Mouse (Mus musculus): ENCODE measurements at regions not wholly inside any gene's neighbourhood (a gene's known extent, or its start where the extent isn't known, plus 50 kb on each side); places are given as distances from the start of the nearest gene placed in this dataset.
"Not testable (repeated sequence)": the region's sequence is repeated elsewhere in the genome, so short reads cannot be mapped to it uniquely, and the experiment has no call there.

DNA sequence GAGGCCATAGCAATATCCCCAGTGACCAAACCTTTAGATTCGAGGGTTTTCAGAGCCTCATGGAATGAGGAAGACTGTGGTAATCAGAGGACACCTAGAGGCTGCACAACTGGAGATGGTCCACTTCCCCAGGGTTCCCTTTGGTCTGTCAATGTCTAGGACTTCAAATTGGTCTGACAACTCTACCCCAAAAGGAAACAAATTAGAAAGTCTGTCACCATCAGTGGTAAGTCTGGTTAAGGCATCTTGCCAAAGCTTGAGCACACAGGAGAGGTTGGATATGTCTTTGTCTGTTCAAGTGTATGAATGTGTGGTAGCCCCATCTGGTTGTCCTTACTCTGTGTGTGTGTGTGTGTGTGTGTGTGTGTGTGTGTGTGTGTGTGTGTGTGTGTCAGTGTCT lies 494.3 kb upstream of the Tbl1xr1 start:
- WGBS = 89% methylated on average over 1 of the region's 1 CpGs
- Histone ChIP-seq H3K9me3 (no peaks in the 10 kb centered on the region), H3K4me1 (replicated peaks) (no peaks in the 10 kb centered on the region), H3K9ac (no peak overlapping the region), H3K4me3 (no peak overlapping the region), H3K27ac (no peak overlapping the region), H3K27me3 (0 out of 2 replicates have a peak, but pooled peaks cover 3% of the 10 kb centered on the region), H3K36me3 (no peaks in the 10 kb centered on the region), H3K4me2 (no peak overlapping the region)
- ATAC-seq (ENCODE audit: low FRiP score) = no peak

DNA sequence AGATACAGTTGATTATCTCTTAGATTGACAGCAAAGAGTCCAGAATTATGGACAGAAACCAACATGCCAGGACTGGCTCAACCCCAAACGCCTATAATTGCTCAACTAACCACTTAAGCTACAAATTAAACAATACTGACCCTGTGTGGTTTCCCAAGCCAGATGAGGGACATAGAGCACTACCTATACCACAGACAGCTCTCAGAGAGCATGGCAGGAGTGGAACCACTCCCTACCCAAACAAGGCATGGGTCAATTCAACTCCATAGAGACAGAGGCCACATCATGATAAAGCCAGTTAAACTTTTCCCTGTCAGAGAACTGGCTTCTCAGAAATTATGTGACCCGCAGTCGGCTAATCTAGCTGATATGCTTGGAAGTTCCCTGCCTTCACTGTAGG lies 490.7 kb upstream of the Tbl1xr1 start:
- H3K27ac ChIP-seq = no peak overlapping the region
- no peak overlapping the region for H3K9ac ChIP-seq
- WGBS = 92% methylated on average over 3 of the region's 3 CpGs
- H3K4me1 ChIP-seq (replicated peaks) = no peaks in the 10 kb centered on the region
- H3K4me3 ChIP-seq = no peak overlapping the region
- H3K4me2 ChIP-seq = no peak overlapping the region
- no peak for ATAC-seq (ENCODE audit: low FRiP score)
- H3K9me3 ChIP-seq = no peaks in the 10 kb centered on the region
- H3K36me3 ChIP-seq = no peaks in the 10 kb centered on the region
- no peaks in the 10 kb centered on the region for H3K27me3 ChIP-seq

DNA sequence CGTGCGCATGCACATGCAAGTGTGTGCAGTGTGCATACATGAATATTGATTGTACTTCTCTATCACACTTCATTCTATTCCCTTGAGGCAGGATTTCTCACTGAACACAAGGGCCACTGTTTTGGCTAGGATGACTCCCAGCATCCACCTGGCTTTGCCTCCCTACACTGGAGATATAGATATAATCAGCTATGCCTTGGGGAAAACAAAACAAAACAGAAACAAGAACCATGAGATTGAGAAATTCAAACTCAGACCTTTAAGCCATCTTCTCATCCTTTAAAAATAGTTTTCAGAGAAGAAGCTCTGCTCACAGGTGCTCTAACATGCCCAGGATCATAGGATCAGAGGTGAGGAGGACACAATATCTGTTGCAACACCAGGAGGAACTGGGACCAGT lies 469.6 kb upstream of the Tbl1xr1 start:
- no peak overlapping the region for H3K27ac ChIP-seq
- H3K36me3 ChIP-seq = no peaks in the 10 kb centered on the region
- no peaks in the 10 kb centered on the region for H3K4me1 ChIP-seq (replicated peaks)
- no peaks in the 10 kb centered on the region for H3K27me3 ChIP-seq
- 98% methylated on average over 2 of the region's 2 CpGs for WGBS
- H3K9me3 ChIP-seq = no peaks in the 10 kb centered on the region; the same call in 1 of the 2 replicates
- no peak overlapping the region for H3K9ac ChIP-seq
- no peak overlapping the region for H3K4me2 ChIP-seq
- ATAC-seq (ENCODE audit: low FRiP score) = no peak
- H3K4me3 ChIP-seq = no peak overlapping the region

DNA sequence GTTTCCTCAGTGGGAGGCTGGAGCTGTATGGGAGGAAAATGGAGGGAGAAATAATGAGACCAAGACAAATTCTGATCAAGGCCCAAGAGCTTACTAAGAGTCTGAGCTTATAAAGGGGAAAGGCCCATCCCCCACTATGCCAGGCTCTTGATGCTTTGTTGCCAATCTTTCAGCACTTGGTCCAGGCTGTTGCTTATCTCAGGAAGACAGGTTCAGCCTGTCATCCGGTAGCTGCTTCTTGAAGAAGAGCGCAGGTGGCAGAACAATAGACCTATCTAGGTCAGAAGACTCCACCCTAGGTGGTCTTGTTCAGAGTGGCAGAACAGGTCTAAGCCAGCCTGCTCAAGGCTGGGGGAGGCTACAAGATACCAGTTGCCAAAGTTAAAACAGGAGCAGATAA lies 466.2 kb upstream of the Tbl1xr1 start:
- no peak for ATAC-seq (ENCODE audit: low FRiP score)
- no peak overlapping the region for H3K4me3 ChIP-seq
- no peaks in the 10 kb centered on the region for H3K27me3 ChIP-seq
- H3K9ac ChIP-seq = no peak overlapping the region
- H3K4me2 ChIP-seq = no peak overlapping the region
- WGBS = 89% methylated on average over 2 of the region's 2 CpGs
- H3K36me3 ChIP-seq = no peaks in the 10 kb centered on the region
- H3K4me1 ChIP-seq (replicated peaks) = no peaks in the 10 kb centered on the region
- no peaks in the 10 kb centered on the region; the same call in 1 of the 2 replicates for H3K9me3 ChIP-seq
- H3K27ac ChIP-seq = no peak overlapping the region

DNA sequence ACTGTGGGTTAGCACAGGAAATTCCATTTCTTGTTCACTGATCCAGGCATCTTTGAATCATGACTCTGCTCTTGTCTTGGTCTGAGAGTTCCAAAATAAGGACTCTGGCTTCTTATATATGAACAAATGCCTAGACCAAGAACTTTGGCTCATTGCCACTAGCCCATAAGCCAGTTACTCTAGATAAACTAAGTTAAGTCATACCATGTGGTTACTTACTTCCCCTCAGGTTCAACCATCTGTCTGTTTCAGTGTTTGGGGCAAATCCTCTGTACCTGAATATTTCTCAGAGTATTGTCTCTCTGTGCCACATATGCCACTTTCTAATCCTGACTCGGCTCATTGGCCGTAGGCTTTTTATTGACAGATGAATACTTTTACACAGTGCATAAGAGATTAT lies 454.7 kb upstream of the Tbl1xr1 start:
- ATAC-seq (ENCODE audit: low FRiP score) = no peak
- H3K9me3 ChIP-seq = no peaks in the 10 kb centered on the region
- no peak overlapping the region for H3K4me2 ChIP-seq
- H3K4me1 ChIP-seq (replicated peaks) = 0 out of 2 replicates have a peak, but pooled peaks cover 2% of the 10 kb centered on the region
- no peak overlapping the region for H3K4me3 ChIP-seq
- WGBS = 95% methylated on average over 2 of the region's 2 CpGs
- no peak overlapping the region for H3K27ac ChIP-seq
- no peak overlapping the region for H3K9ac ChIP-seq
- H3K36me3 ChIP-seq = no peaks in the 10 kb centered on the region
- no peaks in the 10 kb centered on the region for H3K27me3 ChIP-seq

DNA sequence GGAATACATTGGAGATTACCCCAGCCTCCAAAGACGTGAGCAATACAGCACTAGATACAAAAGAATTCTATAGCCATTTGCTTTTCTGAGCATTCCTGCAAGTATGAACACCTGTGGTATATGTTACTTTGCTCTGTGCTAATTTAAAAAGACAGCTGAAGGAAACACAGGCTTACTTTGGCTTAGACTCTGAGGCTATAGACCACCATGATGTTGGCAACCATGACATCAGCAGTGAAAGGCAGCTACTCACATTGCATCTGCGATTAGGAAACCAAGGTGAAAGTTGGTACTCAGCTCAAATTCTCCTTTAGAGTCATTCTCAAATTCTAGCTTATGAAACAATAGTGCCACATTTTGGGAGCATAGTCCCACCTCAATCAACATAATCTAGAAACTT lies 451.4 kb upstream of the Tbl1xr1 start:
- no peak overlapping the region for H3K4me3 ChIP-seq
- no peak overlapping the region for H3K27ac ChIP-seq
- H3K9me3 ChIP-seq = 0 out of 2 replicates have a peak, but pooled peaks cover 3% of the 10 kb centered on the region
- no peak for ATAC-seq (ENCODE audit: low FRiP score)
- H3K4me1 ChIP-seq (replicated peaks) = 0 out of 2 replicates have a peak, but pooled peaks cover 2% of the 10 kb centered on the region
- H3K9ac ChIP-seq = no peak overlapping the region
- H3K27me3 ChIP-seq = no peaks in the 10 kb centered on the region
- H3K36me3 ChIP-seq = no peaks in the 10 kb centered on the region
- no peak overlapping the region for H3K4me2 ChIP-seq
- WGBS = 91% methylated on average over 2 of the region's 2 CpGs

DNA sequence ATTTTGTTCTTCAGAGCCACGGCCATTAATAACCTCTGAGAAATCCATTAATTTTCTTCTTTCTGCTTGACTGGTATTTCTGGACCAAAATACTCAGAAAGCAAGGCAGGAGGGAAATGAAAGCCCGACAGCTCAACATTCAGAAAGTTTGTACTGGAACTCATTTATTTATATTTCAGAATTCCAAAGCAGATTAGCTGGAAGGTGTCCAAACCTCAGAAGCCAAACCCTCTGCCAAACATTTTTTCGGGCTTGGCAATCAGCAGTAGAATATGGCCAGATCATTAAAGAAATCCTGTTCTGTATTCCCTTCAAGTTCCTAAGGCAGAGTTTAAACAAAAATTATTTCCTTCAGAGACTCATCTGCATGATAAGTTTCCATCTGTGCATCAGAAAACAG lies 450.4 kb upstream of the Tbl1xr1 start:
- no peak overlapping the region for H3K4me2 ChIP-seq
- H3K4me3 ChIP-seq = no peak overlapping the region
- H3K9me3 ChIP-seq = 0 out of 2 replicates have a peak, but pooled peaks cover 3% of the 10 kb centered on the region
- ATAC-seq (ENCODE audit: low FRiP score) = no peak
- H3K9ac ChIP-seq = no peak overlapping the region
- 0 out of 2 replicates have a peak, but pooled peaks cover 2% of the 10 kb centered on the region for H3K4me1 ChIP-seq (replicated peaks)
- no peaks in the 10 kb centered on the region for H3K36me3 ChIP-seq
- no peaks in the 10 kb centered on the region for H3K27me3 ChIP-seq
- WGBS = 49% methylated on average over 3 of the region's 3 CpGs
- H3K27ac ChIP-seq = no peak overlapping the region

DNA sequence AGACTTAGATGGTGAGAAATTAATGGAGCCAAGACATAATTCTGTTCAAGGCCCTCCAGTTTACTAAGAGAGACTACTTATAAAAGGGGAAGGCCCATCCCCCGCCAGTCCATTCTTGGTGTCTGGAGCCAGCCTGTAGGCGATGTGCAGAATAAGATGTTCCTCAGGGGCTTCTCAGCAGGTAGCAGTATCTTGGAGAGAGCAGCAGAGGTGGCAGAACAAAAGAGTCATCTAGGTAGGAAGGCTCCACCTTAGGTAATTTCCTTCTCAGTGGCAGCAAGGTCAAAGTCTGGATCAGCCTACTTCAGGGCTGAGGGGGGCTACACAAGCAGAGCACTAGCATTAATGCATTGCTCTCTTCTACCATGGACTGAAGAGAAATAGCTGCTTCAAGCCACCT lies 449.4 kb upstream of the Tbl1xr1 start:
- not testable (repeated sequence) for ATAC-seq (ENCODE audit: low FRiP score); H3K4me1 ChIP-seq (replicated peaks); H3K4me3 ChIP-seq; H3K27ac ChIP-seq; H3K27me3 ChIP-seq; H3K9me3 ChIP-seq; H3K36me3 ChIP-seq; H3K9ac ChIP-seq; H3K4me2 ChIP-seq
- 86% methylated on average over 2 of the region's 2 CpGs for WGBS

DNA sequence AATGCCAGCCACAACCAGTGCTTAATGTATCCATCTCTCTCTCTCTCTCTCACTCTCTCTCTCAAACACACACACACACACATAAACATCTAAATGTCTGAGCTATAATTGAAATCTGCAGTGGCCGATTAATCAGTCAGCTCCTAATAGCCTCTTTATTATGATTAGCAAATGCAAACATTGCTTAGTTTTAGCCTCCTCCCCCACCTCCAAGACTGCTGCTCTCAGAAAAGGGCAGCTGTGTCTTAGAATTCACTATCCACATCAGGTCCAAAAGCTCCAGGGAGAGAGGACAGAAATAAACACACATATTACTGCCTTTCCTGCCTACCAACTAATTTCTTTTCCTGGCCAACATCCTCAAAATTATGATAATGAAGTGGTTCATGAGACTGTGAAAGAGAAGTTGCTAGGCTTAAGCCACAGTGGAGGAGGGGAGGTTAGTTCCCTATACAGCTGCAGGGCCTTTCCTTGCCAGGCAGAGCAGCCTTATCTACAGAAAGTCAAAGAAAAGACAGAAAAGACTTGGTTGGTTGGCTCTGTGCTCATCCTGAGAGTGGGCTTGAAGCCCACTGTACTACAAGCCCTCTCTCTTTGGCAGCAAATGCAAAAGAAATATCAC lies 442.7 kb upstream of the Tbl1xr1 start:
- Histone ChIP-seq H3K27ac (peak overlapping the region; percentile 58), H3K9me3 (no peaks in the 10 kb centered on the region), H3K4me1 (replicated peaks) (peaks cover 7% of the 10 kb centered on the region), H3K4me2 (no peak overlapping the region), H3K27me3 (no peaks in the 10 kb centered on the region), H3K4me3 (no peak overlapping the region), H3K9ac (no peak overlapping the region), H3K36me3 (no peaks in the 10 kb centered on the region)
- peak; percentile 92 for ATAC-seq (ENCODE audit: low FRiP score)
- 38% methylated on average over 1 of the region's 1 CpGs for WGBS

DNA sequence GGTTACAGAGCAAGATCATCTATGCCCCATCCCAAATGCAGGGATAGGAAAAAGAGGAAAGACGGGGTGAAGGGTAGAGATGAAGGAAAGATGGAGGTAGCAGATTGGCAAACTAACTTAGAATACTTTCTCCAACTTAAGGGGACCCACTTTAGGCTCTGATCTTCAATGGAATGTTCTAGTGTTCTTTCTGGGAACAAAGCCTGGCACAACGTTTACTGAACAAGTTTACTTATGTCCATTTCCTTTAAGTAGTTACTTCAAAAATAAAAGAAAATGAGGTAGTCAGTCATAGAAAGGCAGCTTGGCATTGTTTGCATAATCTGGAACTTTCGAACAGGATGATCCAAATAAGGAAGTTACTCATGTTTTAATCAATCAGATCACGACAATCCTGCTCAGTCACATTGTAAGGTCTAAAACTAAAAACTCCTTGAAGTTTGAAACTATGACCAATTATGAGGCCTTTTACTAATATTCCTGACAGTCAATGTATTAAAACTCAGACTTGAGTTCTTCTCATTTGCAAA lies 441.7 kb upstream of the Tbl1xr1 start:
- H3K4me3 ChIP-seq = no peak overlapping the region
- H3K27ac ChIP-seq = no peak overlapping the region
- H3K4me2 ChIP-seq = no peak overlapping the region
- no peaks in the 10 kb centered on the region for H3K27me3 ChIP-seq
- WGBS = 81% methylated on average over 4 of the region's 4 CpGs
- ATAC-seq (ENCODE audit: low FRiP score) = no peak
- H3K9me3 ChIP-seq = no peaks in the 10 kb centered on the region
- no peak overlapping the region for H3K9ac ChIP-seq
- no peaks in the 10 kb centered on the region for H3K36me3 ChIP-seq
- peaks cover 7% of the 10 kb centered on the region for H3K4me1 ChIP-seq (replicated peaks)

DNA sequence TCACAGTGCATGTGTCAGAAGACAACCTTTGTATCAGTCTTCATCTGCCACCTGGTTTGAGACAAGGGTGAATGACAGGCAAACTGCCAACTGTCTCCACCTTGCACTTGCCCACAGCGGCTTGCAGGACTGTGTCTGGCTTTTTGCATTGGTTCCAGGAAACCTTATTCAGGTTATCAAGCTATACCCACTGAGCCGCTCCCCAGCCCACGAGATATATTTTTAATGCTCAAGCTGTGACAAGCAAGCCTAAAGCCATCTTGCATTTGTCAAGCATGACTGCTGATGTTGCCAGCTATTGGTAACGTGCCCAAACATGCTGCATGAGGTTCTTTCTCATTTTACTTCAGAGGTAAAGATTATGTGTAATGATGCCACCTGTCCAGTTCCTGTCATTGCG lies 437.6 kb upstream of the Tbl1xr1 start:
- H3K4me1 ChIP-seq (replicated peaks) = peaks cover 2% of the 10 kb centered on the region
- no peaks in the 10 kb centered on the region for H3K27me3 ChIP-seq
- WGBS = 72% methylated on average over 5 of the region's 5 CpGs
- no peak overlapping the region for H3K27ac ChIP-seq
- H3K4me2 ChIP-seq = no peak overlapping the region
- H3K9ac ChIP-seq = no peak overlapping the region
- no peak overlapping the region for H3K4me3 ChIP-seq
- no peaks in the 10 kb centered on the region for H3K36me3 ChIP-seq
- ATAC-seq (ENCODE audit: low FRiP score) = no peak
- H3K9me3 ChIP-seq = no peaks in the 10 kb centered on the region

DNA sequence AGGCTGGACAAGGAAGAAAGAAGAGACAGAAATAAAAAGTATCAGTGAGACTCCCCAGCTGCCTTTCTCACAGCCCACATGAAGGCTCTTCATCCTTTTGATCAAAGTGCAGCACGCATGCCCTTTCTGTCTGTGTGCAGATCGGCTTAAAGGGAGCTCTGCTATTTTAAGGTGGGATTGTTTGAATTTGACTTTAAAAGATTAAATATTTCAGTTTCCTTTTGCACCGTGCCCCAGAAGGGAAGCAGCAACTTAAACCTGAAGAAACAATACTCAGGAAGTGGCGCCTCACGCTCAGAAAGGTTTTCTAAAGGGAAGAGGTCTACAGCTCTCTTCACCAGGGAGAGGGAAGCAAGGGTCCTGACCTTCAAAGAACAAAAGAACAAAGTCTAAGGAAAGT lies 436.9 kb upstream of the Tbl1xr1 start:
- Histone ChIP-seq H3K4me2 (no peak overlapping the region), H3K4me1 (replicated peaks) (no peaks in the 10 kb centered on the region), H3K9ac (no peak overlapping the region), H3K27ac (no peak overlapping the region), H3K27me3 (no peaks in the 10 kb centered on the region), H3K9me3 (no peaks in the 10 kb centered on the region), H3K4me3 (no peak overlapping the region), H3K36me3 (no peaks in the 10 kb centered on the region)
- WGBS = 54% methylated on average over 5 of the region's 5 CpGs
- no peak for ATAC-seq (ENCODE audit: low FRiP score)

DNA sequence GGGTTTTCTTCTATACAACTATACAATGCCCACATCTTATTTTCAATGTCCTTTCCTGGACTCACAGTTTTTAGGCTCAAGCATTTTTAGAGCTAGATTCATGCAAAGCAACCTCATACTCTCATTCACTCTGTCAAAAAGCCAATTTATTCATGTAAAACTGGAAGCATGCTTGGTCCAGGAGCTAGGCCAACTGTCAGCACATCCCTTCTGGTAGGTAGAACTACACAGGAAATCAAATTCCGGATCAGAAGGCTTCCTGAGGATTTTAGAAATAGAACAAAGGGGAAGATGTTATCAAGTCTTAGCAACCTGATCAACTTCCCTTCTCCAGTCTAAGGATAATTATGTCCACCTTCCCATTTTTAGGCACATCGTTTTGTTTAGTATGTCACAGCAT lies 432.4 kb upstream of the Tbl1xr1 start:
- H3K9me3 ChIP-seq = no peaks in the 10 kb centered on the region
- no peak overlapping the region for H3K4me2 ChIP-seq
- H3K27ac ChIP-seq = no peak overlapping the region
- WGBS = 85% methylated on average over 2 of the region's 2 CpGs
- H3K27me3 ChIP-seq = no peaks in the 10 kb centered on the region
- no peaks in the 10 kb centered on the region for H3K4me1 ChIP-seq (replicated peaks)
- no peak overlapping the region for H3K4me3 ChIP-seq
- no peak for ATAC-seq (ENCODE audit: low FRiP score)
- H3K9ac ChIP-seq = no peak overlapping the region
- H3K36me3 ChIP-seq = no peaks in the 10 kb centered on the region
